Mouse (Mus musculus) mesoderm, embryonic 11.5 days (tissue): Measurements from ENCODE around the gene Ier5l.

ENCODE experiments used
- DNase-seq: peaks from one replicate; pipeline ENCODE4 v3.0.0-alpha.2; 2012; ENCODE audit warnings: low read depth, low spot score

Gene Ier5l

GRCm38 (mm10) chr2:30474039-30474438, at the start of gene Ier5l:
Ier5l (minus strand) TSS chr2:30474219.
- peak; percentile 95 for DNase-seq

- DNase-seq: no peak
These were observed 49.7 kb upstream of the Ier5l start for GRCm38 (mm10) chr2:30523727-30524126.

- no peak for DNase-seq
These were observed 36.8 kb upstream of the Ier5l start for GRCm38 (mm10) chr2:30510711-30511380.

GRCm38 (mm10) chr2:30507138-30507727, 33.2 kb upstream of the Ier5l start:
- no peak for DNase-seq

GRCm38 (mm10) chr2:30503677-30504621, 29.9 kb upstream of the Ier5l start:
- peak; percentile 12 for DNase-seq

GRCm38 (mm10) chr2:30501701-30502100, 27.7 kb upstream of the Ier5l start:
- no peak for DNase-seq

GRCm38 (mm10) chr2:30495909-30496861, 22.2 kb upstream of the Ier5l start:
- DNase-seq: peak; percentile 72

GRCm38 (mm10) chr2:30495000-30495908, 21.2 kb upstream of the Ier5l start:
- DNase-seq: no peak

GRCm38 (mm10) chr2:30490384-30490783, 16.4 kb upstream of the Ier5l start:
- DNase-seq: no peak

GRCm38 (mm10) chr2:30487597-30487996, 13.6 kb upstream of the Ier5l start:
- DNase-seq: no peak

GRCm38 (mm10) chr2:30478526-30478925, 4.5 kb upstream of the Ier5l start:
- no peak for DNase-seq

- DNase-seq: no peak
These were observed 2.2 kb upstream of the Ier5l start for GRCm38 (mm10) chr2:30476241-30476640.

GRCm38 (mm10) chr2:30475457-30475856, 1.4 kb upstream of the Ier5l start:
- no peak for DNase-seq

GRCm38 (mm10) chr2:30474776-30475175, 757 bp upstream of the Ier5l start:
- DNase-seq: no peak

GRCm38 (mm10) chr2:30473431-30474031, 488 bp downstream of the Ier5l start:
- DNase-seq: no peak

GRCm38 (mm10) chr2:30472731-30473351, 1.2 kb downstream of the Ier5l start:
- no peak for DNase-seq

GRCm38 (mm10) chr2:30471795-30472720, 2.0 kb downstream of the Ier5l start:
- DNase-seq: peak; percentile 91

GRCm38 (mm10) chr2:30471051-30471450, 3.0 kb downstream of the Ier5l start:
- DNase-seq: no peak
